Mouse (Mus musculus): ENCODE results near the gene Ankrd33b.

DNA sequence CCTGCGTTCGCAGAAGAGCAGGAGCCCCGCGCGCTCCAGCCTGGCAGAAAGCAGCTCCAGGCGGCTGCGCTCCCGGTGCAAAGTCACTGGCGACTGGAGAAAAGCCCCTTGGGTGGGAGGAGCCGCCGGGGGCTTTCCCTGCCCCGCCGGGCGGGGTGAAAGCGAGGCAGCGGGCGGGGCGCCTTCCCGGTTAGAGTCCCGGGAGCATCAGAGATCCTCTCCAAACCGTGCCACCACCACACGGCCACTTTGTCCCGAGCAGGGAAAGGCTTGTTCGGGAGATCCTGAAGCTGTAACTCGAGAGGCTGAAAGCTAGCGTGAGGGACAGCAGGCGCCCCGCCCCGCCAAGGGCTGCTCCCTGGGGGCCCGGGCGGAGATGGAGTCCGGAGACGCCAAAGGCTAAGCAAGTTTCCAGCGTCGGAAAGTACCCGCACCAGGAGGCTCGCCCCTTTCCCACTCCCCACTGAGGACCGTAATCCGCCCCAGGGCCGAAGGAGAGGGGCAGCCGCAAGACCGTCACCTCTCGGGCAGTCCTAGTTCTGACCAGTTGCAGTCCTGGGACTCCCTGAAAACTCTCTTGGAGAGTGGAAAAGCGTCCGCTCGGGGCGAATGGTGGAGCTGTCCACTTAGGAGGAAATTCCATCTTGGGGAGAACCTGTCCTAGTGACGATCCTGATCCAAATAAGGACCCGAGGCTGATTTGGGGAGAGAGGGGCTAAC is at the start of gene Ankrd33b:
- no peak for TF ChIP-seq CTCF (IDR thresholded peaks at IDR 0.05; ENCODE audit: low read depth, low read length)
- peak; percentile 73; the same call in 1 of the 2 replicates for TF ChIP-seq POLR2A (IDR thresholded peaks at IDR 0.05; ENCODE audit: extremely low read depth, insufficient read depth, low read length)
